Mouse (Mus musculus) urinary bladder, postnatal 36 days (tissue): ENCODE results near the gene Erich4.

Source experiments
- DNase-seq, 2 experiments: peaks; one replicate each; pipeline ENCODE4 v3.0.0; 2022; ENCODE audit warnings: low spot score in 2 of 2, mixed read lengths in 1 of 2

The Erich4 gene

DNA sequence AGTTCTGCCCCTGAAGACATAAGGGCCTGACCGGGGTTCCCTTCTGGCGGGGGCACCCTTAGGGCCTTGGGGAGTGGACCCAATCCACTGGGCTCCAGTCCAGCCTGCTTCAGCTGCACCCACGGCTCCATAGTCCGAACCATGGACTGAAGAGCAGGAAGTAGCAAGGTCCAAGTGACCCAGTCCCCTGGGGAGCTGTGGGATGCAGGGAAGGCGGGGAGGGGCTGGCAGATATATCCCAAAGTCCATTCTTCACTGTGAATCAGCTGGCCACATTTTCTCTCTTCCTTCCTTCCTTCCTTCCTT lies at the start of gene Erich4:
Gene Erich4, minus strand, starts transcription at position 187 of the 306 bp plus-strand sequence.
- no peak for DNase-seq

DNA sequence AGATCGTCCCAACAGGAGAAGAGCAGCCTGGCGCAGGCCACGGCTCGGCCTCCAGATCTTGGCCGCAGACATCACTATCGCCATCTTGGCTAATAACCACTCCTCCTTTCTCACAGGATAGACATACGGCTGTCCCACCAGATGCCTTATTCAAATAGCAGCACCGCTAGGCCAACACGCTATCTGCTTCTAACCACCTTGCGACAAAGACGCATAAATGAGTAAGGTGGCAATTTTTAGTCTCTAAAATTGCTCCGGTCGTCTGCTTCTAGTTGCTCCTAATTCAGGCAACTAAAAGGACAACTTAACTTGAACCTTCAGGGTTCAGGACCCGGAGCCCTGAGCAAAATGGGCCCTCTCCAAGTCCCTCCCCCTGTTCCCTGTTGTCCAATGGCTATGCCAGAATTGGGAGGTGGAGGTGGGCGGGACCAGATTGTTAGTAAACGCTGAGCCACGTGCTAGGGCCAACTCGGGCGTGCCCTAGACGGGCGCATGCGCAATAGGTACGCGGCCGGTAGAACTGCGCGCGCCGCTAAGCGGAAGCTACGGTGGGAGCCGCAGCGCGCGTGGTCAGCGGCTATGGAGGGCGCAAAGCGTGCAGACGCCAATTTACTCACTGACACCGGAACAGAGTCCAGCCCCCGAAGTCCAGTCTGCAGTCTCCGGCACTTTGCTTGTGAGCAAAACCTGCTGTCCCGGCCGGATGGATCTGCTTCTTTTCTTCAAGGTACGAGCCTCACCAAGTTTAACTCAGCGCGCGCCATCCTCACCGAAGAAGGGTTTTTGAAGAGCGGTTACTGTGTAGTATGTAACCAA lies 43.2 kb upstream of the Erich4 start, which contains the start of the genes Bckdha and Exosc5:
Gene Bckdha, minus strand, starts transcription at position 325 of the 816 bp plus-strand sequence.
Gene Exosc5, plus strand, starts transcription at position 508 of the 816 bp plus-strand sequence.
- DNase-seq = peak; percentile 99

DNA sequence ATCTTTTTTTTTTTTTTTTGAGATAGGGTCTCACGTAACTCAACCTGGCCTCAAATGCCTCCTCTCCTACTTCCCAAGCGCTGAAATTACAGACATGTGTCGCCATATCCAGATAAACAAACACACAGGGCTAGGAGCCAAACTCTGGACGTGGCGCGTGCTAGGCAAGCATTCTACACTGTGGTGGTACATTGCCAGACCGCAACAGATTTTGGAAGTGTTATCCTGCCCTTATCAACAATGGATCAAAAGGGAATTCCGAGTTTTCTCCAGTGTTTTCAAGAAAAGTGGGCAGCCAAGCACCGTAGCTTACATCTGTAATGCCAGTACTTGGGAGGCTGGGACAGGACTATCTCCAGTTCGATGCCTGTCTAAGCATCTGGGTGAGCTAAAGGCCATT lies 42.1 kb upstream of the Erich4 start:
- peak in 1 of 2 experiments; percentile 33 for DNase-seq

DNA sequence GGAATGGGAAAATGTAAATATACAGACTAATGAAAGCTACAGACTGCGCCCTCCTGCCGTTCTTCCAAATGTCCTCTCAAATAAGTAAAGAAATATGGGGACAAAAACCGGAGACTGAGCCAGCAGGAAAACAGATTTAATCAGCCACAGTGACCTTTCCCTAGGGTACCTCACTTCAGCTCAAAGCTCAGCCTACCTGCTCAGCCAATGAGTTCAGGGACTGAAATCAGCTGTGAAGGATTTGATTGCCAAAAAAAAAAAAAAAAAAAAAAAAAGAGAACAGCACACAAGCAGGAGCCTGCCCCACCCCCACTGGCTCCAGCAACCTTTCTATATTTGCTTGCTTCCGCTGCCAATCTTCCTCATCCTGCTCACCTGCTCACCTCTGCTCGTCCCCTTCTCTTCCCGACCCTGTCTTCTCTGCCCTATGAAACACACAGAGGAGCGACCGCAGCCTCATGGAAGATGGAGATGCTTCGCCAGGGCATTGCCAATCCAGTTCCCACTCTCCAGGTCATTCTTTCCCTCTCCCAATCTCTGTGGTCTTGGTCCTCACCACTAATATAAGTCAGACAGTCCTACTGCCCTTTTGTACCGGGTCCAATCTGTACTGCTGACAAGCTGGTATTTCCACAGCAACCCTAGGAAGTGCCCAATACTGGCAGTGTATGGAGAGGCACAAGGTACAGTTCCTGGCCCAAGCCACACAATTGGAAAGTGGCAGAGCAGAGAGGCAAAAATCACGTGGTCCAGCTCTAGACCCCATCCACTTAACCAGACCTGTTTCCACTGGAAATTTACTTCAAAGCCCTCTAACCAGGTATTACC lies 40.1 kb upstream of the Erich4 start:
- DNase-seq = peak in 1 of 2 experiments; percentile 44

DNA sequence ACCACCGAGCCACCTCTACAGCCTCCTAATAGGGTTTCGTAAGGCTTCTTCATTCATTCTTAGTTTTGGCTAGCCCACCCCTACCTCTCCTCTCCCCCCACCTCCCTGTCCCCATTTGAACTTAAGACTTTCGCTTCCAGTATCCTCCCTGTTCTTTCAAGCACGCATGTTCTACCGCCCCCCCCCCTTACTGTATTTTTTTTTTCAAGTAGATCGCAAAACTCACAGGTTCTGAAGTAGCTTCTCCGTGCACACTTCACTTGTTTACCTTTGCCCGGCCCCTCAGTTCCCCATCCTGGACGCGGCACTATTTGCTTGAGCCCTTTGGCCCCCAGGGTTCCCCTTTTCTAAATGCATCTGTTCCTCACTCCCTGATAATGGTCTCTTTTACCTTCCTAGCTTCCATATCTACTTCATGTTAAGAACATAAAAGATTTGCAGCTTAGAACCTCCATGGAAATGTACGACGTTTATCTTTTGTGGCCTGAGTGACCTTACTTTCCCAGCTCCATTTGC lies 36.6 kb upstream of the Erich4 start:
- no peak for DNase-seq

DNA sequence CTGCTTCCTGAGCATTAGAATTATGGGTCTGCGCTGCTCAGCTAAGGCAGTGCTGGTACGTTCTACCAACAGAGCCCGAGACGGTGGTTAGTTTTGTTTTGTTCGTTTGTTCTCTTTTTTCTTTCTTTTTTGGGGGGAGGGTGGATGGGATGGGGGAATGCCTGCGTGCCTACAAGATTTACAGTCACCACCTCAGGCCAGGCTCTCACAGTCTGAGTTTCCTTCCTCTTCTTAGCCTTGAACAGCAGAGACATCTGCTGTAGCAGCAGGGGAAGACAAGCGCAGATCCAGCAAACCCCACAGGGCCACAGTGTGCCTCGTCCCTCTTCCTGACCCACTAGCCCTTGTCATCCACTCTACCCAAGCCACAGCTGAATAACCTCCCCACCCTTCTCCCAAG lies 35.6 kb upstream of the Erich4 start:
- no peak for DNase-seq

DNA sequence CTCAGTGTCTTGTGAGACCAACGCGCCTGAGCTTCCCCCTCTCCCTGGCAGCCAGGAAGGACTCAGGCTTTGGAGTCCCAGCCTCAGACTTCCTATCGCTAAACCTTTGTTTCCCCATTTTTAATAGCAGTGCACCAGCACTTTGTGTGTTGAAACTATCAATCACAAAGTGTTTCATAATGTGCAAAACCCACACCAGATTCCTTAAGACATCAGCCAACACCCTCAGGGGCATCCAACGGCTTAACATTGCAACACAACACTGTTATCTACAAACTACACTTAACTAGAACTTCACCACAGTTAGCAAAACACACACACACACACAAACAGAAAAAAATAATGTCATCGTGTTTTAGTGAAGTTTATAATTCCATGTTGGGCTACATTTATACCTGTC lies 34.1 kb upstream of the Erich4 start:
- DNase-seq = no peak

DNA sequence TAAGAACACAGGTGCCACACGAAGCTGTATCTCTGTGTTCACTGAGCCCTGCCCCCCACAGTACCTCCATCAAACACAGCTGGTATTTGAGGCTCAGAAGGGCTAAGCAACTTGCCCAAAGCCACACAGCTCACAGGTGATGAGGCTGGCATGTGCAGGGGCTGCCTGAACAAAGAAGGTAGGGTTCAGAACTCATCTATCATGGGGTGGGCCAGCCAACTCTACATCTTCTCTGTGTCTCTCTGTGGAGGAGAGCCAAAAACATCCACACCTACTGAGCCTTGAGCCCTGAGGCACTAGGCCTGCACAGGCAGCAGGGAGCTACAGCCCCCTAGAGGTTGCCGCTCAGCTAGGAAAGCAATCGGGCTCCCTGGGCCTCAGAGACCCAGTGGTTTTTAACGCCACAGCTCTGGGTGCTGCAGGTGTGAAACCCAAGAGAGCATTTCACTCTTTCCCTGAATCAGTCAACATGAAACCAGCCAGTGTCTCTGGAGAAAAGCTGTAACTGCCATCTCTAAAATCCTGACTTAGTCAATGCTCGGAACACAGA lies 32.0 kb upstream of the Erich4 start:
- DNase-seq = no peak

DNA sequence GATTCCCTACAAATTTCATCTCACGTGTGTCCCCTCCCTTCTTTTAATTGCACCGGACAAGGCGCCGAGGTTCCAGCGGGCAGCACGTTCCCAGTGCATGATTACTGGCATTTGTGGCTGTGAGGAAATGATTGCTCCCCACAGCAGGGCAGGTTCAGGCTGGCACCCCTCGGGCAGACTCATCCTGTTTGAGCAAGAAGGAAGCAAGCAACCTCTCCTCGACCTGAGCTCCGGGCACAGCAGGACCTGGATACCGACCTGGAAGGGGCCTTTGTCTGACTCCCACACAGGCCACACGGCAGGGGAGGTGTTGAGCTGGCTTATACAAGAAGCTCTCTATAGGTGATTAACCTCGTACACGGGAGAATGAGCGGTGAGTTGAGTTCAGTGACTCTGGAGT lies 29.4 kb upstream of the Erich4 start:
- peak; percentile 32 to 70 for DNase-seq

DNA sequence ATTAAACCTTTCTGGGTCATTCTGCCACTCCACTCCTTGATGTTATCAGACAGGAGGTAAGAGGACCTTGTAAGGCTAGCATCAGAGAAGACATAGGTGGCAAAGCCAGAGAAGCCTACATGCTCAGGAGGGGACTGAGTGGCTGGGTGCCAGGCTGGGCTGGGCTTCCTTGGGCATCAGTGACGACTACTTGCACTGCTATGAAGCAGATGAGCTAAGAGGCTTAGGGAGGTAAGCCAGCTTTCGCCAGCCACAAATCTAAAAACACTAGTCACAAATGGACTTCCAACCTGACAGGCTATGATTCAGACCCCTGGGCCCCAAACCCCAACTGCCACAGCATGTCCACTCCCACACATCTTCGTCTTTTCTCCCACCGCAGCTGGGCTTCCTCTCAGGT lies 28.9 kb upstream of the Erich4 start:
- DNase-seq = no peak

DNA sequence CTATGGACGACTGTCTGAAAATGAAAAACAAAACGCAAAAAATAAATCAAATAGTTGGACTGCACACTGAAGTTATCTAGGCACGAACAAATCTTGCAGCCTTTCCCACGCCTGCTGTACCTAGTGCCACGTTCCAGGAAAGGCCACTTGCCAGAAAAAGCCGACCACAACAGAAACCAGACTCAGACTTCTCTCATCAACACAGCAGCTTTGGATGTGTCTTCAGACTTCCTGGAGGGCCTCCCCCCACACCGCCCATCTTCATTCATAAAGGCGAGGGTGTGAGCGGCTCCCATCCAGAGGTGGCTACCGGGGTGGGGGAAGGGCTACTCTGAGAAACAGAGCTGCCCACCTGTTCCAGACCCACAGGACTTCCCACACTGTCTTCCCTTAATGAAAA lies 28.4 kb upstream of the Erich4 start:
- no peak for DNase-seq

DNA sequence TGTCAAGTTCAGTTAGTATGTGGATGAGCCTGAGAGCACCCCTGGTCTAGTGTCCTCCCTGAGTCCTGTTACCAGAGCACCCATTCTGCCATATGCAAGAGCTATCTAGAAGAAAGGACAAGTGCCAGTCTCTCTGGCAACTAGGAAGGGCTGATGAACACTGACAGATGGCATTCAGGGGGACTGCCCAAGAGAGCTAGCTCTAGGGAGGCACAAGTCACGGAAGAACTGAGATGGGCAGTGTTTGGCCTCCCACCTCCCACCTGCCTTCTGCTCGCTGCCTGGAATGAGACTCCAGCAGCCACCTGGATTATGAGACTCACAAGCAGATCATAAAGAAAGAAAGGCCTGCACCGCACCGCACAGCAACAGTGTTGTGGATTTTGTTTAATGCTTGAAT lies 24.1 kb upstream of the Erich4 start:
- DNase-seq = no peak

DNA sequence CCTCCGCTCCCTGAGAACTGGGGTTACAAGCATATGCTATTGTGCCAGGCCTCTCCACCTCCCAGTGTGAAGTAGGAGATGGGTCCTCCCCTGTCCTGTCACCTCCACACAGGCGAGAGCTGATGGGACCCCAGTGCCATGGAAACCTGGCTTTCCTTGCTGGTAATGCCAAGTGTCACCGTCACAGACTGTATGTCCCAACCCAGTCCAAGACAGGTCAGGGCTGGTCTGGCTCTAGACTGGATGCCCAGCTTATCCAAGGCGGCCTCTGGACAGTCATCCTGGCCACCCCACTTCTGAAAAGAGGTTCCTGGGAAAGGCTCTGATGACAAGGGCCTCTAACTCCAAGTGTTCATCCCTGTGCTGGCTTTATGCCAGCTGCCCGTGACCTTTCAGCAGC lies 21.4 kb upstream of the Erich4 start:
- no peak for DNase-seq

DNA sequence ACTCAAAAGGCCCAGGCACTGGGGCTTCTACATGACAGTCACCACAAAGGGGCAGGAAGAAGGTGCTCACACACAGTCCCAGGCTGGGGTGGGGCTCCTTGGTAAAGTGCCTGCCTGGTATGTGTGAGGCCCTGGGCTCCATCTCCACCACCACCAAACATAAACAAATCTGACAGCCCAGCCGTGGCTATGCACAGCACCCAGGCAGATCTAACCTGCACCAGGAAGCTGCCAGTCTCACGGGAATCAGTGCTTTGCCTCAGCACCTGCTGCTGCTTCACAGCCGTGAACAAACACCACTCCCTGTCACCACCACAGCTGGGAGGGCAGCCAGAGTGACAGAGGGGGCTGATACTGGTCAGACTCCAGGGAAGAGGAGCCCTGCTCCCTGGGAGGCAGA lies 20.7 kb upstream of the Erich4 start:
- no peak for DNase-seq

DNA sequence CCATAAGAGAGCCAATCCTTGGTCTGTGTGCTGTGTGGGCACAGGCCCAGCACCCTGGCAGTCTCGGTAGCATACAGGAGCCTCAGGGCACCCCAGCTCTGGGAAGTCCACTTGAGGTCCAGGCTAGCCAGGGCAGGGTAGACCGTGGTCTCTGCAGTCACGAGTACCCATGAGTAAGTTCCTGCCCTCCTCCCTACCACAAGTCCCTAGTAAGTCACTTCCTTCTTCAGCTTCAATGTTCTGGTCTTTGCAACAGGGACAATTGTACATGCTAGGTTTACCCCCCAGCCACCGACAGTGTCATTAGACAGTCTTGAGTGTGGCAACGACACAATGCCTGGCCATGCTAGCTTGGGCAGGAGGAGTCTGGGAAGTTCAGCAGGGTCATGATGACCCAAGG lies 17.0 kb upstream of the Erich4 start:
- no peak for DNase-seq

DNA sequence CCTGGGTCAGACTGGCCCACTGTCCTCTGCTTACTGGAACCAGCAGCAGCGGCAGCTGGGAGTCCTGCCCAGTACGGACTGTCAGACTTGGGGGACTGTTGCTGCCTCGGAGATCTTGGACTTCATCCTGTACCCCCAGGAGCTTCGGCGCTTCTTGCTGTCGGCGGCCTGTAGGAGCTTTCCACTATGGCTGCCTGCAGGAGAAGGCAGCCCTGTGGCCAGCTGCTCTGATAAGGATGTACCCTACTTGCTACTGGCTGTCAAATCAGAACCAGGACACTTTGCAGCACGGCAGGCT lies 12.6 kb upstream of the Erich4 start:
- DNase-seq = no peak

DNA sequence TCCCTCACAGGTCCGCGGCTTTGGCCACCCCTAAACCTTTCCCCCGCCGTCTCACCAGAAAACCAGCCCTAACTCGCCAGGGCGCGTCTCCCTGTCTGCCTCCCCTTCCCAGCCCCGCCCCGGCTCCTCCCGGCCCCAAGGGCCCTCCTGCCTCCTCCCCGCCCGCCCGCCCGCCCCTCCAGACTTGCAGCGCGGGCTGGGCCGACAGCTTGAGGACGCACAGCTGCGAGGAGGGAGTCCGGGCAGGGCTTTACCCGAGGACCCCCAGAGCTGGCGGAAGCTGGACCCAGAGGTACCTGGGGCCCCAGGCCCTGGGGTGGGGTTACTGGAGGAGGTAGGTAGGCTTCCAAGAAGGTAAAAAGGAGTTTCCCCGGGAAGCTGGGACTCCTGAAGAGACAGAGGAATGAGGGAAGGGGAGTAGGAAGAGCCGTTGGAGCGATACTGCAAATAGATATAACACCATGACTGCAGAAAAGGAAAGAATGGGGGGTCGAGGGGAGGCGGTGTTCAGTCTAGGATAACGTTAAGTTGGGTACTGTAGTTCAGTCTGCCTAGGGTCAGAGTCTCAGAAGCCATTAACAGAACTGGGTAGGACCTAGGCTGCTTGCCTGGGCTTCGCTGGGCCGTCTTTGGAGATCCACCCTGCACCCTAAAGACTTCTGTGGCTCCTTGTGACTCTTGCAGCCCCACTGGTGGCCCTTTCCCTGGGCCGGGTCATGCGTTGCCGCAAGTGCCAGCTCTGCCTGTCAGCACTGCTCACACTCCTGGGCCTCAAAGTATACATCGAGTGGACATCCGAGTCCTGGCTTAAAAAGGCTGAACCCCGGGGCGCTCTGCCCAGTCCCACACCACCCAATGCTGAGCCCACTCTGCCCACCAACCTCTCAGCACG lies 12.0 kb upstream of the Erich4 start:
- DNase-seq = peak; percentile 79 to 87

DNA sequence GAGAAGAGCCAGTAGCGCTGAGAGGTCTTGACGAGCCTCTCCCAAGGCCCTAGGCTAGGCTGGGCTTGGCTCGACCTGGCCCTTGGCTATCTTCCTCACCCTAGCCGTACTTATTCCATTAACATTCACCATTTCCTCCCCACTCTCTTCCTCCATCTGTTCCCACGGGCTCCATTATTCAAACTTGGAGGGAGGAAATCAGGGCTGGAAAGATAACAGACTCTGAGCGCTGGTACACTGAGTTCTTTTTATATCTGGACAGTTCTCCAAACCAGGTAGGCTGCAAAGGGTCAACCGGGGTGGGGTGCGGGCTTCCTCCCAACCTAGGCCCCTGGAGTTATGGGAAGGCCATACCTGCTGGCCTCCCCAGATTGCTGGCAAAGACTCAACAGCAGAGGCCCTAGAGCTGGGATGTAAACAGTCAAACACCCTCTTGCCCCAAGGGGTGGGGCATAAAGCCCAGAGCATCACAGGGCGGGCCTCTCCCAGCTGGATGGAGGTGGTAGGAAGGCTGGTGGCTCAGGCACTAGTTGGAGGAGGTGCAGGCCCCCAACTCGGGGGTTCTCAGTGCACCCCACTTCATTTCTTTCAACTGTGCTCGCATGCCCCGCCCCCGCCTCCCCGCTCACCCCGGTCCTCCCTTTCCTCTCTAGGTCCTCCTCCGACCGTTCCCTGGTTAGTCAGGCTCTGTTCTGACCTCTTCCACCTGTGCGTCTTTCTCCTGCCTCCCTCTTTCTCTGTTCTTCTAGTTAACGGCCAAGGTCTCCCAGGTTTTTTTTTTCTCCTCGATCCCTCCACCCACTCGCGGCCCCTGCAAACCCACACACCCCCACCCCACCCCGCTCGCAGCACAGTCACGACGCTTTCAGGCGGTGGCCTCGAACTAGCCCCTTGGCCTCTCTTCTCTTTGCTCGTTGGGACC lies 11.1 kb upstream of the Erich4 start, which contains the start of gene B3gnt8:
Gene B3gnt8, plus strand, starts transcription at position 146 of the 922 bp plus-strand sequence.
- peak; percentile 54 to 74 for DNase-seq

DNA sequence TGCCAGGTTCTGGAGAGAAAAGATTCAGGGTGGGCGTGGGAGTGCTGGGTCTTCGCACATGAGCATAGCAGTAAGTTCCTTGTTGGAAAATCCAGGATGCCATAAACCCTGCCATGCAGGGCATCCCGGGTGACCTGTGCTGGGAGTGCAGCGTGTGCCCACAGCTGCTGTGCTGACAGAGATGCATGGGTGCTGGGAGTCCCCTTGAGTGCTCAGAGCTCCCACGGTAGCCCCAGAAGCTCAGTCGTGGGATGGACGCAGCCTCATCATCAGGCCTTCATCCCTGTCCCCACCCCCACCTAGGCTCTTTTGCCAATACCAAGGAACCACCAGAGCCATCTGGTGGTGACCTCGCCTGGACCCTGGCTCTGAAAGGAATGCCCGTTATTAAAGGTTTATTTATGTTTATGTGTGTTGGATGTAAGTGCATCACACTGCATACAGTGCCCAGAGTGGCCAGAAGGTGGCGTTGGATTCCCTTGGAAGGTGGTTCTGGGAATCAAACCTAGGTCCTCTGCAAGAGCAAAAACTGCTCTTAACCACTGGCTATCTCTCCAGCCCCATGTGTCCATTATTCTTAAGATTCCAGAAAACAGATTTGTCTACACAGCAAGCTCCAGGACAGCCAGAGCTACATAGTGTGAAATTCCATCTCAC lies 10.0 kb upstream of the Erich4 start:
- DNase-seq = no peak

DNA sequence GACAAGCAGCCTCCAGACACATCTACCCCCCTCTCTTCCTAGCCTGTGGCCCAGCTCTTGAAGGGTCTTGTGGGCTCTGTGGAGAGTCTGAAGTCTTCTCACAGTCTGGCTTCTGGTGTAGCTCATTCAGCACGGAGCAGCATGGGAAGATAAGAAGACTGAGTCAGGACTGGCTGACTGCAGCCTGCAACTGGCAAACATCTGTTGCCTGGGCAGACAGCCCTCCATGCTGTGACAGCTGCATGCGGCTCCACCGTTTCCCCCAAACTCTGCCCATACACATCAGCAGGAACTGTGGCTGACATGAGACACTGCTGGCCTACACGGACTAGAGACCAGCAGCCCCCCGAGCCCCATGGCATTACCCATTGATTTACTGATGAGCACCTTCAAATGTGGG lies 9.2 kb upstream of the Erich4 start:
- DNase-seq = no peak
